Mouse (Mus musculus): ENCODE data around the gene Wdr6. TPM values are rescaled to one million over a fixed set of nuclear protein-coding genes. Genes with fewer than 3 reads are reported as not detected.
"Not testable (repeated sequence)": the region's sequence is repeated elsewhere in the genome, so short reads cannot be mapped to it uniquely, and the experiment has no call there.

Wdr6 gene
- total RNA-seq (2014; rRNA removed) (353 and 511 TPM in 2 replicates), polyA plus RNA-seq (2015; fragmentation: Nextera tagmentation; extraction: Ambion mirVana) (206 and 283 TPM in 2 replicates)

GRCm38 (mm10) chr9:108578545-108579343 lies at the start of gene Wdr6:
TSS of gene Wdr6 (minus strand) at chr9:108578739.
- 7% methylated on average over 51 of the region's 51 CpGs for WGBS
- no peaks in the 10 kb centered on the region for H3K9me3 ChIP-seq (ENCODE audit: low read length)
- peaks cover 31% of the 10 kb centered on the region for H3K36me3 ChIP-seq (ENCODE audit: insufficient read depth)
- H3K9ac ChIP-seq, result peak within 1 kb of the TSS; percentile 94
- peak within 1 kb of the TSS; percentile 97 for H3K27ac ChIP-seq (ENCODE audit: low read depth, low read length)
- H3K4me2 ChIP-seq (ENCODE audit: low read depth), result peak within 1 kb of the TSS; percentile 73
- peaks cover 15% of the 10 kb centered on the region for H3K4me1 ChIP-seq (ENCODE audit: insufficient read depth)
- H3K27me3 ChIP-seq (ENCODE audit: insufficient read depth, low read length), result no peaks in the 10 kb centered on the region
- ATAC-seq (peak; percentile 97), DNase-seq (peak; percentile 96)
- no peak; the same call in 1 of the 2 replicates for TF ChIP-seq CTCF (IDR thresholded peaks at IDR 0.05; ENCODE audit: low read depth)
- peak within 1 kb of the TSS; percentile 90 for H3K4me3 ChIP-seq (ENCODE audit: low read depth, low read length)

DNA sequence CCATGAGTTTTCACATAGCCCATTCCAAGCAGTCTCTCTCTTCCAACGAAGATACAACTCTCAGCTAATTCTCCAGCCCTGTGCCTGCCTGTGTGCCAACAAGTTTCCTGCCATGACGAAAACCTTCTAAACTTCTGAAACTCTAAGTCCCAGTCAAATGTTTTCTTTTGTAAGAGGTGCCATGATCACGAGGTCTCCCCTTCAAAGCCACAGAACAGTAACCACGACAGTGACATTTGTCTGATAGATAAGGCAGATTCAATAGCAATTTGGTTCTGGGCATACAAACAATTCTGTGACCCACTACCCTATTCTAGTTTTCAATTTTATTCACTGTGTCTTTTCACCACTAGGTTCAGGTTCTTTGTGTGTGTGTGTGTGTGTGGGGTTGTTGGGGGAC lies 49.6 kb upstream of the Wdr6 start:
- Histone ChIP-seq H3K4me1 (ENCODE audit: insufficient read depth) (no peaks in the 10 kb centered on the region), H3K4me3 (ENCODE audit: low read depth, low read length) (no peak overlapping the region), H3K9ac (no peak overlapping the region), H3K27ac (ENCODE audit: low read depth, low read length) (no peak overlapping the region), H3K27me3 (ENCODE audit: insufficient read depth, low read length) (no peaks in the 10 kb centered on the region), H3K4me2 (ENCODE audit: low read depth) (no peak overlapping the region), H3K9me3 (ENCODE audit: low read length) (no peaks in the 10 kb centered on the region), H3K36me3 (ENCODE audit: insufficient read depth) (no peaks in the 10 kb centered on the region)
- ATAC-seq (no peak), DNase-seq (no peak)
- no peak for TF ChIP-seq CTCF (IDR thresholded peaks at IDR 0.05; ENCODE audit: low read depth)
- 81% methylated on average over 4 of the region's 4 CpGs for WGBS

GRCm38 (mm10) chr9:108626498-108626897 lies 48.0 kb upstream of the Wdr6 start:
- no peak for TF ChIP-seq CTCF (IDR thresholded peaks at IDR 0.05; ENCODE audit: low read depth)
- no peak for DNase-seq
- H3K9ac ChIP-seq, result no peak overlapping the region

DNA sequence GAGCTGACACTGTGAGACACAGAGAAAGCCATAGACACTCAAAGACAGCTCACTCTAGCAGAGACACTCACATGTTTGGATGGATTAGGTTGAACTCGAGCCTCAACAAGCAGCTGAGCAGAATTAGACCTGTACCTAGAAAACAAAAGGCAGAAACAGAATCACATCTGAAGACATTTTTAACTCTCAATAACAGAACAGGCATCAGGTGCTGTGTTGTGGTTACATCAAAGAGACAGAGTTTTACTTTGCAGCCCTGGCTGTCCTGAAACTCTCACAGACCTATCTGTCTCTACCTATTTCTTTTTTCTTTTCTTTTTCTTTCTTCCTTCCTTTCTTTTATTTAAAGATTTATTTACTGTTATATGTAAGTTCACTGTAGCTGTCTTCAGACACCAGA lies 38.8 kb upstream of the Wdr6 start:
- H3K9ac ChIP-seq, result no peak overlapping the region
- H3K4me2 ChIP-seq (ENCODE audit: low read depth), result no peak overlapping the region
- ATAC-seq (no peak), DNase-seq (no peak)
- H3K36me3 ChIP-seq (ENCODE audit: insufficient read depth), result peaks cover 47% of the 10 kb centered on the region
- H3K27ac ChIP-seq (ENCODE audit: low read depth, low read length), result no peak overlapping the region
- 82% methylated on average over 1 of the region's 1 CpGs for WGBS
- H3K4me1 ChIP-seq (ENCODE audit: insufficient read depth), result no peaks in the 10 kb centered on the region
- no peak for TF ChIP-seq CTCF (IDR thresholded peaks at IDR 0.05; ENCODE audit: low read depth)
- no peak overlapping the region for H3K4me3 ChIP-seq (ENCODE audit: low read depth, low read length)
- no peaks in the 10 kb centered on the region for H3K27me3 ChIP-seq (ENCODE audit: insufficient read depth, low read length)
- H3K9me3 ChIP-seq (ENCODE audit: low read length), result no peaks in the 10 kb centered on the region

More at GRCm38 (mm10) chr9:108626498-108626897, 48.0 kb upstream of the Wdr6 start:
- no peaks in the 10 kb centered on the region for H3K36me3 ChIP-seq (ENCODE audit: insufficient read depth)
- no peak overlapping the region for H3K4me2 ChIP-seq (ENCODE audit: low read depth)
- ATAC-seq, result no peak
- H3K27ac ChIP-seq (ENCODE audit: low read depth, low read length), result no peak overlapping the region
- H3K9me3 ChIP-seq (ENCODE audit: low read length), result no peaks in the 10 kb centered on the region
- H3K4me3 ChIP-seq (ENCODE audit: low read depth, low read length), result no peak overlapping the region
- H3K27me3 ChIP-seq (ENCODE audit: insufficient read depth, low read length), result no peaks in the 10 kb centered on the region
- WGBS, result 55% methylated on average over 2 of the region's 2 CpGs
- no peaks in the 10 kb centered on the region for H3K4me1 ChIP-seq (ENCODE audit: insufficient read depth)

- no peaks in the 10 kb centered on the region for H3K9me3 ChIP-seq (ENCODE audit: low read length)
- no peaks in the 10 kb centered on the region for H3K27me3 ChIP-seq (ENCODE audit: insufficient read depth, low read length)
- no peak overlapping the region for H3K4me3 ChIP-seq (ENCODE audit: low read depth, low read length)
- H3K4me1 ChIP-seq (ENCODE audit: insufficient read depth), result no peaks in the 10 kb centered on the region
- H3K27ac ChIP-seq (ENCODE audit: low read depth, low read length), result no peak overlapping the region
- H3K4me2 ChIP-seq (ENCODE audit: low read depth), result no peak overlapping the region
- no peak overlapping the region for H3K9ac ChIP-seq
- no peak for DNase-seq
- TF ChIP-seq CTCF (IDR thresholded peaks at IDR 0.05; ENCODE audit: low read depth), result no peak
- H3K36me3 ChIP-seq (ENCODE audit: insufficient read depth), result peaks cover 84% of the 10 kb centered on the region
- WGBS, result 96% methylated on average over 10 of the region's 10 CpGs
- no peak for ATAC-seq
These were observed 32.9 kb upstream of the Wdr6 start for GRCm38 (mm10) chr9:108611488-108611887.

DNA sequence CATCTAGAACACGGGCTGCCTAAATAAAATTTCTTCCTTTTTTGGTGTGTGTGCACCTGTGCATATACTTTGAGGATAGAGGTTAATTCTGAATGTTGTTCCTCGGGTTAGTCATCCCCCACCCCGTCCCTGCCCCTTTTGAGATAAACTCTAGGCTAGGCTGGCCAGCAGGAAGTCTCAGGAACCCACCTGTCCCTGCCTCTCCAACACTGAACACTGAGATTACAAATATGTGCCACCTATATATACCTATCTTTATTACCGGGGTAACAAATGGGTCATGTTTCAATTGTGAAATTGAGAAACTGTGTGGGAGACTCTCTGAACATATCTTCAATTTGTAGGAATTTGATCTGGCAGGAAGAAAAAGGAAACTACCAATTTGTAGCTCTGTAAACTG lies 30.4 kb upstream of the Wdr6 start:
- H3K4me3 ChIP-seq (ENCODE audit: low read depth, low read length), result no peak overlapping the region
- H3K4me2 ChIP-seq (ENCODE audit: low read depth), result no peak overlapping the region
- no peaks in the 10 kb centered on the region for H3K27me3 ChIP-seq (ENCODE audit: insufficient read depth, low read length)
- DNase-seq, result no peak
- H3K4me1 ChIP-seq (ENCODE audit: insufficient read depth), result no peaks in the 10 kb centered on the region
- WGBS, result 90% methylated on average over 4 of the region's 4 CpGs
- no peaks in the 10 kb centered on the region for H3K9me3 ChIP-seq (ENCODE audit: low read length)
- ATAC-seq, result no peak
- no peak overlapping the region for H3K9ac ChIP-seq
- H3K27ac ChIP-seq (ENCODE audit: low read depth, low read length), result no peak overlapping the region
- H3K36me3 ChIP-seq (ENCODE audit: insufficient read depth), result peaks cover 82% of the 10 kb centered on the region
- TF ChIP-seq CTCF (IDR thresholded peaks at IDR 0.05; ENCODE audit: low read depth), result no peak

DNA sequence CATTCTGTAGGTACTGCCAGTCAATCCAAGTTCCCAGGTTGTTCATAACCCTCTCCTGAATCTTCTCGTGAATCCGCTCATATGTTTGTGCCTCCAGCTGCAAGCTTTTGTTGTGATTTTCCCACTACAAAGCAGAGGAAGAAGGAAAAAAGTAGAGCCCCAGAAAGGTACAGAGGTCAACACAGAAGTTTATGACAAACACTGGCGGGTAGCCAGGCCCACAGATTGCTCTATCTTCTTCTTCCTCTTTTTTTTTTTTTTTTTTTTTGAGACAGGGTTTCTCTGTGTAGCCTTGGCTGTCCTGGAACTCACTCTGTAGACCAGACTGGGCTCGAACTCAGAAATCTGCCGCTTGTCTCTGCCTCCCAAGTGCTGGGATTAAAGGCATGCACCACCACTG lies 29.4 kb upstream of the Wdr6 start:
- not testable (repeated sequence) for H3K4me1 ChIP-seq (ENCODE audit: insufficient read depth); H3K4me2 ChIP-seq (ENCODE audit: low read depth); H3K27me3 ChIP-seq (ENCODE audit: insufficient read depth, low read length); DNase-seq; H3K27ac ChIP-seq (ENCODE audit: low read depth, low read length); H3K9ac ChIP-seq; H3K4me3 ChIP-seq (ENCODE audit: low read depth, low read length); ATAC-seq; H3K9me3 ChIP-seq (ENCODE audit: low read length)
- peaks cover 82% of the 10 kb centered on the region for H3K36me3 ChIP-seq (ENCODE audit: insufficient read depth)
- WGBS, result 87% methylated on average over 5 of the region's 5 CpGs
